Mouse (Mus musculus) liver, adult 2 months (tissue): ENCODE measurements around the gene Arrdc5.

ENCODE experiments used
- CTCF ChIP-seq: fragments of 200-500 bp; IDR thresholded peaks from 2 replicates; pipeline ENCODE4 v1.5.1; 2011; ENCODE audit warnings: low read depth, low read length, control low read depth
- POLR2A ChIP-seq: fragments of 200-500 bp; IDR thresholded peaks from 2 replicates; pipeline ENCODE4 v1.6.1; 2011; ENCODE audit warnings: low read length, control low read depth; ENCODE audit not compliant: insufficient read depth; ENCODE audit errors: extremely low read depth

GRCm38 (mm10) chr17:56265011-56265410 lies 35.1 kb downstream of the Arrdc5 start:
- TF ChIP-seq CTCF, result no peak
- TF ChIP-seq POLR2A, result no peak
